Mouse (Mus musculus) neutrophil, adult 5-6 weeks (primary cell): Measurements from ENCODE around the gene Paf1. TPM values are rescaled to one million over a fixed set of nuclear protein-coding genes. Genes with fewer than 3 reads are reported as not detected.

Experiments used
- ATAC-seq: fragments of 151-379, 151-347 bp; 2 replicates; pipeline ENCODE4 v1.8.0; 2017; ENCODE audit warnings: mild to moderate bottlenecking, moderate TSS enrichment; ENCODE audit not compliant: insufficient number of reproducible peaks, poor library complexity, low FRiP score, severe bottlenecking; ENCODE audit errors: extremely low read depth
- total RNA-seq: library from RNA; stranded (forward); fragments of 200-1000 nt; gene quantifications from 2 replicates; pipeline ENCODE4 v1.2.3, GENCODE M21; 2017

Paf1 gene
- 218 and 230 TPM in 2 replicates for total RNA-seq

- ATAC-seq, result peak; percentile 97
Observed at GRCm38 (mm10) chr7:28392429-28393271, at the start of gene Paf1, which contains the start of gene Med29. Gene Paf1 (plus strand): TSS chr7:28392951. Gene Med29 (minus strand): TSS chr7:28392708.

- peak; percentile 88 for ATAC-seq
Observed at GRCm38 (mm10) chr7:28344637-28345036, 48.1 kb upstream of the Paf1 start.

DNA sequence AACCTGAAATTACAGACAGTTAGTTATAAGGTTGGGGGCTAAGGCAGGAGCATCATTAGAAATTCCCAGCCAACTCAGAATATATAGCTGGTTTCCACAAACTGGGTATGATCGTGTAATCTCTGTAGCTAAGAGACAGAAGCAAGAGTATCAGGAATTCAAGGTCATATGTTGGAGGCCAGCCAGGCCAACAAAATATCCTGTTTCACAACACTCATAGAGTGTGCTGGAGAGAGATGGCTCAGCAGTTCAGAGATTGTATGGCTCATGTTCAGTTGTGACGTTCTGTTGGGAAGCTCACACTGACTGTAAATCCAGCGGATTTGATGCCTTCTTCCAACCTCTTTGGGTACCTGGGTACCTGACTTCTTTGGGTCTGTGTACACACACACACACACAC is 45.0 kb upstream of the Paf1 start:
- no peak for ATAC-seq

GRCm38 (mm10) chr7:28348601-28349000 is 44.1 kb upstream of the Paf1 start:
- no peak for ATAC-seq

DNA sequence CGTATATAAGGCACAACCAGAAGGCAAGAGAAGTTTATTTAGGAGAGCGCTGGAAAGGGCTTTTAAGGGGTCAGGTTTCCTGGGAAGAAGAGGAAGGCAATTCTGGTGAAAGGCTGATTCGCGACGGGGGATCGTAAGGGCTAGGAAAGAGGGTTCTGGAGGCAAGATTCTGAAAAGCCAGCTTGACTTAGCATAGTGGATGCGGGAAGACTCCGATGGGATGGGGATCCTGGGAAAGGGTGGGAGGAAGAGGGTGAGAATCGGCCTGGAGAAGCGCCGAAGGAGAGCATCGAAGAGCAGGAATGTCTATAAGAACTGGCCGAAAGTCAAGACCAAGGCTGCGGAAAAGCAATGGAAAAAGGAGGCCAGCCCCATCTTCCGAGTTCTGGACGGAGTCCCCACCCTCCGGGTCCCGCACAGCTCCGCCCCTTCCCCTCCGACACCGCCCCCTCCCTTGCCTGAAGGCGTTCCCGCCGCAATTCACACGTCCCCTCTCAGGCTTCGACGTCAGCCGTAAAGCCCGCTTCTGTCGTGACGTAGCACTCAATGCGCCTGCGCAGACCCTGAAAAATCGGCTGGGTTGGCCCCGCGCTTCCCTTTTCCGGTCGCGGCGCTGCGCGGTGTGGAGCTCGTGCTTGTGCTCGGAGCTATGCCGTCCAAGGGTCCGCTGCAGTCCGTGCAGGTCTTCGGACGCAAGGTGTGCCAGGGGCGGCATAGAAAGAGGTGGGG is 42.4 kb upstream of the Paf1 start, which contains the start of gene Rps16:
Gene Rps16 (plus strand): TSS at position 498 of the 729 bp plus-strand sequence.
- ATAC-seq, result peak; percentile 98

GRCm38 (mm10) chr7:28351676-28352191 is 41.0 kb upstream of the Paf1 start:
- ATAC-seq, result no peak

DNA sequence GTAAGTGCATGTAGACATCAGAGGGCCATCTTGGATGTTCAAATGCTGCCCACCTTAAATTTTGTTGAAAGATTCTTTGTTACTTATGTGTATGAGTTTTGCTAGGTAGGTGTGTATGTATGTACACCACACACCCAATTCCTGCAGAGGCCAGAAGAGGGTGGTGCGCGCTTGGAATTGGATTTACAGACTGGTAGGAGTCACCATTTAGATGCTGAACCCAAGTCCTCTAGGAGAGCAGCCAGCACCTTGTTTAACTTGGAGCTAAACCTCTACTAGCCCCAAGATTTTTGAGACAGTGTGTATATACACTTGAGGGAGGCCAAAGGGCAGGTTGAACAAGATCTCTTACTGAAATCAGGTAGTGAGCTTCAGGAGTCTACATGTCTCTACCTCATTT is 39.5 kb upstream of the Paf1 start:
- ATAC-seq, result no peak

DNA sequence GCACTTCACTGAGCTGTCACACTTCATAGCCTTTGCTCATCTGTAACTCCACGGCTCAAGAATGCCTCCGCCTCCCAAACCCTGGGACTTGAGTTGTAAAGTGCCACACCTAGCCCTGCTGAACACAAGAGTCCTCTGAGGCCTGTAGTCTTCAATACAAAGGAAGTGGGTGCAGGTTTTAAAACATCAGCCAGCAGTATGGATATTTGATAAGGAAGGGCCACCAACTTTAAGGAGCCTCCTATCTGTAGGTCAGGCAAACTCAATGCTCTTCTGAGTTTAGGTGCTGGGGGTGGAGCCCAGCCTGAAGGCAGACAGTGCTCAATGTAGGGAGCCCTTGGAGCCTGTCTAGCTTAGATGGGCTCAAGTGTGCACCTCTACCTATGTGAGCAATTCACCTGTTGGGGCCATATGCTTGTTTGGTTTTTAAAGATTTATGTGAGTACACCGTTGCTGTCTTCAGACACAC is 38.6 kb upstream of the Paf1 start:
- no peak for ATAC-seq

DNA sequence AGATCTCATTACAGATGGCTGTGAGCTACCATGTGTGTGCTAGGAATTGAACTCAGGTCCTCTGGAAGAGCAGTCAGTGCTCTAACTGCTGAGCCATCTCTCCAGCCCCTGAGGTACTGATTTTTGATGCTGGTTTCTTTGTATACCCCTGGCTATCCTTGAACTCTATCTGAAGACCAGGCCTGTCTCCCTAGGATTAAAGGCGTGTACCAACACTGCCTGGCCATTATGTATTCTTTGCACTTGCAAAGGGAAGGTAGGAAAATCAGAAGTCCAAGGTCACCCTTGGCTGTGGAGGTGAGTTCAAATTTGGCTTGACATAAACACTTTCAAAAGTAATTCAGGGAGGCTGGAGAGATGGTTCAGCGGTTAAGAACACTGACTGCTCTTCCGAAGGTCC is 38.2 kb upstream of the Paf1 start:
- ATAC-seq, result no peak

DNA sequence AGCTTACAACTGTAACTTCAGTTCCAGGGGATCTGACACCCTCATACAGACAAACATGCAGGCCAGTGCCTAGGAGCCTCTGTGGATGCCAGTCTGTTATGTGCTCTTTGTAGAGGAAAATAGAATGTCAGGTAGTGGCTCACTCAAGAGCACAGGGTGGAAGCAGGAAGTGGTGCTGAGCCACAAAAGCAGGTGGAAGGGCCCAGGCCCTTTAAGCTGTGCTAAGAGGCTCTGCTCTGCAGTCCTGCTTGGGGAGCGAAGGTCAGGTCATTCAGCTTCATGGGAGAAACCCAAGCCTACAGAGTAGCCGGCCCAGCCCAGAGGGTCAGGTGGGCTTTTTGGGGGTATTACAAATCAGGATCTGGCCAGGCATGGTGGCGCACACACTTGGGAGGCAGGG is 37.5 kb upstream of the Paf1 start:
- ATAC-seq, result no peak

GRCm38 (mm10) chr7:28356981-28357380 is 35.8 kb upstream of the Paf1 start:
- ATAC-seq, result no peak

DNA sequence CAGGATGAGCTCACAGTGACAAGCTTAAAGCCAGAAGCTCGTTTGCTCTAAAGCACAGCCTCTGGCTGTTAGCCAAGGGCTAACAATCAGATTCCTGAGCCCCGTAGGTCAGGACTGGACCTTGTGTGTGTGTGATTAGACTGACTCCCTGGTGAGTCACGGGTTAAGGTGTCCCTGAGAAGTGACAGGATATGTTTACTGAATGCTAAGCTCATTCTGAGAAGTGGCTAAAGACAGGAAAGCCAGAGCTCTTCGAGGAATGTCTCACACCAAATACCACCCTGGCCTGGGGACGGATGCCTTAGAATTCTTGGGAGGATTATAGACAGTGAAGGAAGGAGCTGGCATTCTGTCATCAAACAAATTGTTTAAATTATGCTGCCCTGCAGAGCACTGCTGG is 34.8 kb upstream of the Paf1 start:
- ATAC-seq, result no peak

DNA sequence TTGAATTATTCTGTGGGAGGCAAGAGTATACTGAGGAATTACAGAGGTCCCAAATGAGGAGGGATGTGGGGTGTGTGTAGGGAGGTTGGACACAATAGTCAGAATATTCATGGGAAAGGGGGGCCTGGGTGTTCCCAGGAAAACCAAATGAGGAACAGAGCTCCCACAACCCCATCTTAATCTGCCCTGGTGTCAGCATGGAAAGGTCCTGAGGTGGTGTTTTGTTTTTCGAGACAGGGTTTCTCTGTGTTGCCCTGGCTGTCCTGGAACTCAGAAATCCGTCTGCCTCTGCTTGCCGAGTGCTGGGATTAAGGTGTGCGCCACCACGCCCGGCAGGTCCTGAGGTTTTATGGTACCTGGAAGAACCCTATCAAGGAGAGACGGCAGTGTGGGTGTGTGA is 34.3 kb upstream of the Paf1 start:
- no peak for ATAC-seq

- no peak for ATAC-seq
Observed at GRCm38 (mm10) chr7:28359854-28360253, 32.9 kb upstream of the Paf1 start.

DNA sequence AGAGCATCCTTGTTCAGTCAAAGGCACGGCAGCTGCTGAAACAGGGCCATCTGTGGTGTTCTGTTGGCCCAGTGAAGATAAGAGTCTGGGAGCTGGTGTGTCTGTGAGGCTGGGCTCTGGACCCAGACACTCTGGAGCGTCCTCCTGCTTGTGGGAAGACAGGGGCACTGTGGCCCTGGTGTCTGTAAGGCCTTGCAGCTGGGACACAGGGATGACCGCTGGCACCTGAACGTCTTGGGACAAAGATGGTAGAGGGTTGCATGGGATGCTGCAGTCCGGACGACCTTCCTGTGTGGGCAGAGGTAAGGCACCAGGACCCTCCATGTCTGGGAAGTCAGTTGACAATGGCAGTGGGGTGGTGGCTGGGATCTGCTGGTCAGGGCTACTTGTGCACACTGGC is 32.5 kb upstream of the Paf1 start:
- no peak for ATAC-seq

DNA sequence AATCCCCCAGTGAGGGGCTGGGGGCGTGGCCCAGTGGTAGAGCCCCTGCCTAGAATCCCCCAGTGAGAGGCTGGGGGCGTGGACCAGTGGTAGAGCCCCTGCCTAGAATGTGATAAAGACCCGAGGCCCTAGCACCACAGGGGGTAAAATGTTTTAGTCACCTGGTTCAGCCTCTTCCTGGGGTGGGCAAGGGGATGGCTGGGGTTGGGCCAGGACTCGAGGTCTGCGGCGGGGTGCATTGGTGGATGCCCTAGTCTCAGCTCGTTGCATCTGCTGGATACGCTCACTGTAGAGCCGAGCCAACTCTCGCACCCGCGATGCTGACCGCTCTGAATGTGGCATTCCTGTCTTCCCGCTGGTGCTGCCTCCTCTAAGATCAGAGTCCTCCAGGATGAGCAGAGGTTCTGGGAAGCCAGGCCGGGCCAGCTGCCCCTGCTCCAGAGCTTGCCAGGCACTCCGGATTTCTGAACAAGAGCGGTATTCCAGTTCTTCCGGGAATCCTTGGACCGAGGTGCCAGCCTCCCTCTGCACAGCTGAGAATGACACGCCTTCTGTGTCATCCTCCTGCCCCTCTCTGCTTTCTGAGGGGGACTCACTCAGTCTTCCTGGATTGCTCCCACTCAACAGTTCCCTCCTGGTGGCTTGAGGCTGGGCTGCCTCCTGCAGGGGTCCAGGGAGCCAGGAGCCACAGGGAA is 31.0 kb upstream of the Paf1 start:
- ATAC-seq, result no peak

DNA sequence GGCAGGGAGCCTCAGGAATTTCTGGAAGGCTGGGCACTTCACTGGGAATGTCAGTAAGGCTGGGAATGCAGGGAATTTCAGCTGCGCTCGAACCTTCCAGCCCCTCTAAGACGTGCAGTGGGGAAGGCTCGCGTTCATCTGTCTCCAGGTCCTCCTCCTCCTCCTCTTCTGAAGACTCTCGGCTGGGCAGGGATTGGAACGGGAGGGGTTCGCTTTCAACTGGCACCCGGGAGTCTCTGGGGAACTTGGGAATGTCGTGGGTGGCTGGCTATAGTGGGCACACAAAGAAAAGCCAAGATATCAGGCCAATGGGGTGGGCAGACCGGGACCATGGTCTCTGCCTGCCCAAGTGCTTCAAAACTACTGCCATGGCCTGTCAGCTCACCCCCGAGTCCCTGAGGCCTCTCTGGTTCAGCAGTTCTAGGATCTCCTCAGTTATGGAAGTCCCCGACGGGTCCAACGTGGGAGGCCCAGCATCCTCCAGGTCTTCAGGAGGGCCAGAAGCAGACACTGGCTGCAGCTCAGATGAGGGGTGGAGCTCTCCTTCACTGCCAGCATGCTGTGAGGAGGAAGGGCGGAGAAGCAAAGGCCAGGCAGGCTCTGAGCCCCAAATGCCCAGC is 30.2 kb upstream of the Paf1 start:
- no peak for ATAC-seq

DNA sequence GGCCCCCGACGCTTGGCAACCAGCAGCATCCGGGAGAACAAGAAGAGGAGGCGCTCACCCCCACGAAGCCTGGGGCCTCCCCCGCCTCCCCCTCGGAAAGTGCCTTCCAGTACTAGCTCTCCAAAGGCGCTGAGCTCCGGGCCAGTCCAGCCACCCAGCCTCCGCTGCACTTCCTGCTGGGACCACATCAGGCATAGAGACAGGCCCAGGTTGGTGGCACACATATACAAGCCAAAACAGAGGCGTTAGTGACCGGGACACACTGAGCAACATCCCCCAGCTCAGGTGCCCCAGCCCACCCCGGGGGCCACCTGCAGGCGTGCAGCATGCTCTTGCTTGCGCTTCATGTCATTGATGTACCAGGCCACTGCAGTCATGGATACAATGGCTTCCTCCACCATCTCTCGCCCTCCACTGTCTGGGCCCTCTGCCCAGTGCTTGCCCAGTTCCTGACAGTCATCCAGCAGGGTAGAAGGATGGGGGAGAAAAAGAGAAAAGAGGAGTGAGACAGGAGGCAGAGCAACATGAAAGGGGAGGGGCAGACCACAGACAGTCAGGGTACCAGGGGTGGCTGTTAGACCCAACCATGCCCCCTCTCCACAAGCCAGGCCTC is 25.0 kb upstream of the Paf1 start:
- ATAC-seq, result no peak
